Mouse (Mus musculus): Measurements from ENCODE around the gene Fam129a.
A peak's percentile ranks its signal among the peaks of the same experiment; 100 is the strongest.

Gene Fam129a

GRCm38 (mm10) chr1:151667351-151668074, 96.5 kb downstream of the Fam129a start:
- DNase-seq, result no peak

GRCm38 (mm10) chr1:151670006-151670591, 99.1 kb downstream of the Fam129a start:
- DNase-seq, result no peak

GRCm38 (mm10) chr1:151675684-151676083, 104.7 kb downstream of the Fam129a start:
- DNase-seq, result no peak

- no peak for DNase-seq
Observed at GRCm38 (mm10) chr1:151677185-151677809, 106.3 kb downstream of the Fam129a start.

- no peak for DNase-seq
Observed at GRCm38 (mm10) chr1:151677975-151678374, 107.0 kb downstream of the Fam129a start.

- no peak for DNase-seq
Observed at GRCm38 (mm10) chr1:151679153-151679552, 108.2 kb downstream of the Fam129a start.

- no peak for DNase-seq
Observed at GRCm38 (mm10) chr1:151679883-151680613, 109.1 kb downstream of the Fam129a start.

GRCm38 (mm10) chr1:151680971-151681370, 110.0 kb downstream of the Fam129a start:
- no peak for DNase-seq

GRCm38 (mm10) chr1:151682896-151683295, 111.9 kb downstream of the Fam129a start:
- no peak for DNase-seq

- DNase-seq, result no peak
Observed at GRCm38 (mm10) chr1:151684451-151684892, 113.5 kb downstream of the Fam129a start.

GRCm38 (mm10) chr1:151684978-151685377, 114.0 kb downstream of the Fam129a start:
- no peak for DNase-seq

GRCm38 (mm10) chr1:151685666-151686309, 114.8 kb downstream of the Fam129a start:
- DNase-seq, result no peak

GRCm38 (mm10) chr1:151686696-151687095, 115.7 kb downstream of the Fam129a start:
- DNase-seq, result no peak

- no peak for DNase-seq
Observed at GRCm38 (mm10) chr1:151689032-151689431, 118.0 kb downstream of the Fam129a start.

GRCm38 (mm10) chr1:151689561-151689960, 118.6 kb downstream of the Fam129a start:
- no peak for DNase-seq

- DNase-seq, result no peak
Observed at GRCm38 (mm10) chr1:151690061-151690460, 119.1 kb downstream of the Fam129a start.

GRCm38 (mm10) chr1:151690583-151691193, 119.7 kb downstream of the Fam129a start:
- DNase-seq, result no peak

GRCm38 (mm10) chr1:151692867-151693266, 121.9 kb downstream of the Fam129a start:
- peak in 1 of 2 experiments; percentile 20 for DNase-seq

GRCm38 (mm10) chr1:151696751-151697150, 125.8 kb downstream of the Fam129a start:
- DNase-seq, result no peak

GRCm38 (mm10) chr1:151697901-151698641, 127.1 kb downstream of the Fam129a start:
- no peak for DNase-seq

GRCm38 (mm10) chr1:151699363-151699762, 128.4 kb downstream of the Fam129a start:
- DNase-seq, result no peak
